Mouse (Mus musculus): Measurements from ENCODE around the gene Spdya. TPM values are rescaled to one million over a fixed set of nuclear protein-coding genes. Genes with fewer than 3 reads are reported as not detected.
"Not testable (repeated sequence)": the region's sequence is repeated elsewhere in the genome, so short reads cannot be mapped to it uniquely, and the experiment has no call there.

Spdya gene
- total RNA-seq (2022) = 1 to 10 TPM; 2.7 to 3.8 (median 2.8) TPM

- DNase-seq (ENCODE audit: low spot score in 2 of 2) = peak; percentile 70 to 73
Measured at GRCm38 (mm10) chr17:71551757-71552451, at the start of gene Spdya. Spdya (plus strand) TSS chr17:71552061.

GRCm38 (mm10) chr17:71506832-71507231 is 45.0 kb upstream of the Spdya start:
- DNase-seq (ENCODE audit: low spot score in 2 of 2) = no peak

GRCm38 (mm10) chr17:71510297-71510696 is 41.6 kb upstream of the Spdya start:
- no peak for DNase-seq (ENCODE audit: low spot score in 2 of 2)

GRCm38 (mm10) chr17:71526302-71526708 is 25.6 kb upstream of the Spdya start:
- no peak for DNase-seq (ENCODE audit: low spot score in 2 of 2)

- DNase-seq (ENCODE audit: low spot score in 2 of 2) = peak; percentile 76 to 92
Measured at GRCm38 (mm10) chr17:71526711-71527564, 24.9 kb upstream of the Spdya start, which contains the start of gene Ndc80. Ndc80 (minus strand) TSS chr17:71526857.

- DNase-seq (ENCODE audit: low spot score in 2 of 2) = no peak
Measured at GRCm38 (mm10) chr17:71528042-71528441, 23.8 kb upstream of the Spdya start.

GRCm38 (mm10) chr17:71535595-71535994 is 16.3 kb upstream of the Spdya start:
- DNase-seq (ENCODE audit: low spot score in 2 of 2) = not testable (repeated sequence)

GRCm38 (mm10) chr17:71537164-71537563 is 14.7 kb upstream of the Spdya start:
- no peak for DNase-seq (ENCODE audit: low spot score in 2 of 2)

- no peak for DNase-seq (ENCODE audit: low spot score in 2 of 2)
Measured at GRCm38 (mm10) chr17:71548586-71548985, 3.3 kb upstream of the Spdya start.

- DNase-seq (ENCODE audit: low spot score in 2 of 2) = no peak
Measured at GRCm38 (mm10) chr17:71551350-71551749, 511 bp upstream of the Spdya start.

- DNase-seq (ENCODE audit: low spot score in 2 of 2) = peak in 1 of 2 experiments; percentile 3
Measured at GRCm38 (mm10) chr17:71552901-71553300, 1.0 kb downstream of the Spdya start.

GRCm38 (mm10) chr17:71561631-71562030 is 9.8 kb downstream of the Spdya start:
- DNase-seq (ENCODE audit: low spot score in 2 of 2) = no peak

GRCm38 (mm10) chr17:71579176-71579705 is 27.4 kb downstream of the Spdya start:
- DNase-seq (ENCODE audit: low spot score in 2 of 2) = no peak

GRCm38 (mm10) chr17:71597881-71598658 is 46.2 kb downstream of the Spdya start:
- no peak for DNase-seq (ENCODE audit: low spot score in 2 of 2)

GRCm38 (mm10) chr17:71598659-71599554 is 47.0 kb downstream of the Spdya start:
- DNase-seq (ENCODE audit: low spot score in 2 of 2) = peak; percentile 89 to 91

GRCm38 (mm10) chr17:71615638-71616318 is 63.9 kb downstream of the Spdya start, which contains the start of gene Wdr43:
Wdr43 (plus strand) TSS chr17:71615895.
- DNase-seq (ENCODE audit: low spot score in 2 of 2) = peak; percentile 91 to 96

- no peak for DNase-seq (ENCODE audit: low spot score in 2 of 2)
Measured at GRCm38 (mm10) chr17:71616319-71617032, 64.6 kb downstream of the Spdya start.

GRCm38 (mm10) chr17:71617033-71617362 is 65.1 kb downstream of the Spdya start:
- no peak for DNase-seq (ENCODE audit: low spot score in 2 of 2)

GRCm38 (mm10) chr17:71617974-71618373 is 66.1 kb downstream of the Spdya start:
- no peak for DNase-seq (ENCODE audit: low spot score in 2 of 2)
